Mouse (Mus musculus) skeletal muscle tissue, adult 2 months (tissue): ENCODE measurements around the gene Ltbr.

Experiments
- DNase-seq: peaks from one replicate; pipeline ENCODE4 v3.0.0-alpha.2; 2012; ENCODE audit warnings: low read depth, low spot score

The Ltbr gene

GRCm38 (mm10) chr6:125313546-125314230 lies at the start of gene Ltbr:
Ltbr (minus strand) TSS chr6:125313885.
- DNase-seq = peak; percentile 83

DNA sequence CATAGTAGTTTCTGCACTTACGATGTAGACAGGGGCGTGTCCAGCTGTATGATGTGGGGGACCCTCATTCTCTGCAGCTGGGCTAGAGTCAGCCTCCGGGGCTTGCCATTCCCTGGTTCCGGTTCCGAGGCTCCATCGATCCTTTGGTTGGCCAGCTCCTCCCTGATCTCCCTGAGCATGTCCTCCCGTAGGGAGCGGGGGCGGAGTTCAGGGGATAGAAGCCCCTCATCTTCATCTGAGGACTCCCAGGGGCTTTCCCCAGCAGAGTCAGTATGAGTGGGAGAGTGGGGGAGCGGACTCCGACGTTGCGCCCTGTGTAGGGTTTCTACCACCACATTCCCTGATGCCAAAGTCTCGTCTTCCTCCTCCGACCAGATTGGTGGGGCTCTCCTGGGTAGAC lies 49.3 kb upstream of the Ltbr start:
- no peak for DNase-seq

DNA sequence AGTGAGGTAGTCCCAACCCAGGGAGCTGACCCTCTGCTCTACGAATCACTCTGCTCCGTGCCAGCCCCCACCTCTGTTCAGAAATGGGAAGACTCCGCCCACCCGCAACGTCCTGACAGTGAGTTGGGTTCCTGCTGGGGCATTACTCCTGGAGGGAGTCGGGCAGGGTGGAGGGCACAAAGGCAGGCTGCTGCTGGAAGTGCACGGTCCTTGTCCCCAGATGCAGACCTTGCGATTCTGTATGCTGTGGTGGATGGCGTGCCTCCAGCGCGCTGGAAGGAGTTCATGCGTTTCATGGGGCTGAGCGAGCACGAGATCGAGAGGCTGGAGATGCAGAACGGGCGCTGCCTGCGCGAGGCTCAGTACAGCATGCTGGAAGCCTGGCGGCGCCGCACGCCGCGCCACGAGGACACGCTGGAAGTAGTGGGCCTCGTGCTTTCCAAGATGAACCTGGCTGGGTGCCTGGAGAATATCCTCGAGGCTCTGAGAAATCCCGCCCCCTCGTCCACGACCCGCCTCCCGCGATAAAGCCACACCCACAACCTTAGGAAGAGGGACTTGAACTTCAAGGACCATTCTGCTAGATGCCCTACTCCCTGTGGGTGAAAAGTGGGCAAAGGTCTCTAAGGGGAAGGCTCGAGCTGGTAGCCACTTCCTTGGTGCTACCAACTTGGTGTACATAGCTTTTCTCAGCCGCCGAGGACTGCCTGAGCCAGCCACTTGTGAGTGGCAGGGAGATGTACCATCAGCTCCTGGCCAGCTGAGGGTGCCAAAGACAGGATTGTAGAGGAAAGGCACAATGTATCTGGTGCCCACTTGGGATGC lies 48.0 kb upstream of the Ltbr start:
- DNase-seq = no peak

GRCm38 (mm10) chr6:125360846-125361245 lies 47.2 kb upstream of the Ltbr start:
- no peak for DNase-seq

- DNase-seq = no peak
Observed at GRCm38 (mm10) chr6:125359999-125360398, 46.3 kb upstream of the Ltbr start.

GRCm38 (mm10) chr6:125357334-125357733 lies 43.6 kb upstream of the Ltbr start:
- no peak for DNase-seq

DNA sequence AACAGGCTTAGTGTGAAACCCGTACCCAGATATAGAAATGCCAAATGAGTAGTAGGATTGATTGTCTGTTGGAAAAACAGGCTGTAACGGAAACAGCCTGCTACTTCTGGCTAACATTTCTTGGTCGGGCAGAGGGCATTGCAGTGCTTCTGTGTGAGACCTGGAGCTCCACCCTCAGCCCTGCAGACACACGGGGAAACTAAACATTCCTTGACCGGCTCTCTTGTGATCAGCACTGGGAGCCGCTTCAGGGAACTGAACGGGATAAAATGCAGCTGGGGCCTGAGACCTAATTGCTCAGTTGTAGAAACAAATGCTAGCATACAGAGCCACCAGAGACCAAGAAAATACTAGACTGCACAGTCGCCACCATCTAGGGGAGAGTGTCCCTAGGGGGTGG lies 42.6 kb upstream of the Ltbr start:
- DNase-seq = no peak

DNA sequence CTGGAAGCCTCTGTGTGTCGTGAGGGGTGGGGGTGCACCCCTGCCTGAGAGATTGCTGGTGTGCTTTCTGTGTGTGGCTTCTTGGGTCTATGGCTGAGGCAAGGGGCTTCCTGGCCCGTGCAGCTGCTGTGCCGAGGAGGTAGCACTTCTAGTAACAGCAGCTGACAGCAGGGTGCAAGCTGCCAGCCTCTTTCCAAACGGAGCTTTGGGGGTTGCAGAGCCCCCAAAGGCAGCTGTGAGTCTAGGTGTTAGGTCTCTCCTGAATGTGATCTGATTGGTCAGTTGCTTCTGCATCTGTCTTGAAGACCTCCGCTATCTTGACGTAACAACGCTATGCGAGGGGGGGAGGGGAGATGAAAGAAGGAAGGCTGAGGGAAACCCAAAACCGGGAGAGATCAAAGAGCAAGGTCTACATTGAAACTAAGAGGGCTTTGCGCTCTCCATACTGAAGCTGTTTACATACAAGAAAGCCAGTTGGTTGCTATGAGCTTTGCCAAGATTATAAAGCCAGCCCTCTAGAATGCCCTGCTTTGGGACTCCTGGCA lies 41.6 kb upstream of the Ltbr start:
- DNase-seq = no peak

- peak; percentile 65 for DNase-seq
Observed at GRCm38 (mm10) chr6:125354352-125355151, 40.9 kb upstream of the Ltbr start.

- no peak for DNase-seq
Observed at GRCm38 (mm10) chr6:125353655-125354054, 40.0 kb upstream of the Ltbr start.

DNA sequence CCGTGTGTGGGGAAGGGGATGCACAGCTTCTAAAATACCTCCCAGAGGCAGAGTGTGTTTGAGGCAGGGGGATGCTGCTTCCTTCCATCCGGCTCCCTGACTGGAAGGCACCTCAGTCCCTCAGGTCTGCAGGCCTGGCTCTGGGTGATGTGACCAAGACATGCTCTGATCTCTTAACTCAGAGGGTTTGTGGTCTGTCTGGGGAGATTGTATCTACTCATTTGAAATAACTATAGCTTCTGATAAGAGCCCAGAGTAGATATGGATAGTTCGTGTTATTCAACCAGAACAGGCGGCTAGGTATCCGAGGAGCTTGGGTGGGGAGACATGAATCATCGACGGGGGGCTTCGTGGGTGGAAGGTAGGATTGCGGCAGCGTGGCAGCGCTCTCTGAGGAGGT lies 39.5 kb upstream of the Ltbr start:
- no peak for DNase-seq

DNA sequence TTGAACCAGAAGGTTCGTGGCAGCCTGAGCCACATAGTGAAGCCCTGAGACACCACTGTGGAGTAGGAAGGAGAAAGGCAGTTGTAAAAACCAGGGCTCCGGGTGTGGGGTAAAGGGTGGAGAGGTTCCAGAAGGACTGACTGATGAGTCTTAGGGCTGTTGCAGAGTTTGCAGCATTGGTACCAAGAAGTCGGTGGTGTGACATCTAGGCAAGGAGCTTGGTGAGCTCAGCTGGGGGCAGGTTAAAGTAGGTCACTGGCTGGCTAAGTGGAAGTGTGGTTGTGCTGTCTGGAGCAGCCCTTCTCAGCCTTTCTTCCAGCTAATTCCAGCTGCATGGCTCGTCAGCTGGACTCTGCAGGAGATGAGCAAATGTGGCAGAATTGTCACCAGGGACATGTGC lies 39.1 kb upstream of the Ltbr start:
- no peak for DNase-seq

- DNase-seq = no peak
Observed at GRCm38 (mm10) chr6:125352046-125352384, 38.3 kb upstream of the Ltbr start.

DNA sequence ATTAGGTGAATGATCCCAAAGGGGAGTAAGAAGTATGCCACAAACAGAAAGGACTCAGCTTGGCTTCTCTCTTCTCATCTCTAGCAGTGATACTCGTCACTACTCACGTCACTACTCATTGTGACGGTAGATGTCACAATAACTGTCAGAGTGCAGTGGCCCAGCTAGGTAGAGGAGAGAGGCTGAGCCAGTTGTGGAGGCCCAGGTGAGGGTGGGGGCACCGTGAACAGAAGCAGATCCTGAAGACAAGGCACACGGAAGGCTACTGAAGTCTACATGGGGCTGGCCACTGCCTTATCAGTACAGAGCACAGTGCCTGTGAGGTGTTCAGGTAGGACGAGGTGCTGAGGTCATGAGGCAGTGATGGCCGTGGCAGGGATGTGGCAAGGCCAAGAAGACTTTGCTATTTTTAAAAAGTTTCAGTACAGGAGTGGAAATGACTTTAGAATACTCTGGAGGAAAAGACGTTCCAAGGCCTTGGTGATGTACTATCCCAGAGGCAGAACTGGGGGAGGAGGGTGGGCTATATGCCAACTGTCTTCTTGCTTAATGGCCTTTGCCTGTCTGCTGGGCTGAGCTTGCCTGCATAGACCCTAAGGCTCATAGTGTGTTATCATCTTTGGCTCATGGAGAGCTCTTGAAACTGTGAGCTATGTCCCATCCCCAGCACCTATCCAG lies 37.8 kb upstream of the Ltbr start:
- DNase-seq = peak; percentile 74

- DNase-seq = no peak
Observed at GRCm38 (mm10) chr6:125350995-125351324, 37.3 kb upstream of the Ltbr start.

- peak; percentile 48 for DNase-seq
Observed at GRCm38 (mm10) chr6:125350231-125350994, 36.7 kb upstream of the Ltbr start.

DNA sequence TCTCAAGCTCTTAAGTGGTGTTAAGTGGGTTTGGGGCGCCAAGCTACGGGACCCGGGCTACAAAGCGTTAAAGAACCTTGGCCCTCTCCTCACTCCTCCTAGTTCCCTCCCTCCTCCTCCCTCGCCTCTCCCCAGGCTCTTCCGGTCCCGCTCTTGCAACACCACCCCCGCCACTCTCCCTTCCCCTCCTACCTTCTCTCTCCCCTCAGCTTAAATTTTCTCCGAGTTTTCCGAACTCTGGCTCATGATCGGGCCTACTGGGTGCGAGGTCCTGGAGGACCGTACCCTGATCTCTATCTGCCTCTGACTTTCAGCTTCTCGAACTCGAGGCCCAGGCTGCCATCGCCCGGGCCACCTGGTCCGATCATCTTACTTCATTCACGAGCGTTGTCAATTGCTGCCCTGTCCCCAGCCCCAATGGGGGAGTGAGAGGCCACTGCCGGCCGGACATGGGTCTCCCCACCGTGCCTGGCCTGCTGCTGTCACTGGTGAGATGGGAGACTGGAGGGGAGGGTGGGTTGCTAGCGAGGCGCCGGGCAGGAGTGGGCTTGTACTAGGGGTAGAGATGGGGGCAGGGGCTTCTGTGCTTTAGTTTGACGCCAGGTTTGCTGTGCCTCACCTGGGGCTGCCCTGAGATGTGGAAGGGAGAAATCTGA lies 36.0 kb upstream of the Ltbr start:
- peak; percentile 74 for DNase-seq

GRCm38 (mm10) chr6:125348721-125349574 lies 35.3 kb upstream of the Ltbr start, which contains the start of gene Tnfrsf1a:
Tnfrsf1a (plus strand) TSS chr6:125349362.
- DNase-seq = no peak

GRCm38 (mm10) chr6:125346029-125346428 lies 32.3 kb upstream of the Ltbr start:
- DNase-seq = no peak
